Mouse (Mus musculus) stomach, embryonic 14.5 days (tissue): Measurements from ENCODE around the gene Gm11437. TPM values are rescaled to one million over a fixed set of nuclear protein-coding genes. Genes with fewer than 3 reads are reported as not detected.
A peak's percentile ranks its signal among the peaks of the same experiment; 100 is the strongest.

Experiments
- ATAC-seq: fragments of 200-750 bp; cut with Nextera tagmentation; 2 replicates; pipeline ENCODE4 v1.8.0; 2017; ENCODE audit warnings: low read depth, moderate TSS enrichment; ENCODE audit not compliant: insufficient number of reproducible peaks, insufficient read depth, low FRiP score
- H3K27ac ChIP-seq: fragments of 300-500 bp; sonication (generic); 2 replicates; pipeline ENCODE4 v1.5.1; 2014; ENCODE audit warnings: mild to moderate bottlenecking, low read length, moderate library complexity, mixed read lengths
- H3K27me3 ChIP-seq: fragments of 300-500 bp; sonication (generic); 2 replicates; pipeline ENCODE4 v1.6.1; 2014; ENCODE audit warnings: low read length, control low read depth, mixed read lengths; ENCODE audit not compliant: control insufficient read depth, insufficient read depth
- H3K36me3 ChIP-seq: fragments of 300-500 bp; sonication (generic); 2 replicates; pipeline ENCODE4 v1.6.1; 2014; ENCODE audit warnings: mild to moderate bottlenecking, control low read depth, low read length, moderate library complexity, mixed read lengths; ENCODE audit not compliant: control insufficient read depth, insufficient read depth
- H3K4me1 ChIP-seq: fragments of 300-500 bp; sonication (generic); 2 replicates; pipeline ENCODE4 v1.6.1; 2014; ENCODE audit warnings: low read length, control low read depth, mixed read lengths; ENCODE audit not compliant: control insufficient read depth, insufficient read depth
- H3K4me2 ChIP-seq: fragments of 300-500 bp; sonication (generic); replicated peaks from 2 replicates; pipeline ENCODE4 v1.6.1; 2014; ENCODE audit warnings: low read depth, low read length, control low read depth
- H3K4me3 ChIP-seq: fragments of 300-500 bp; sonication (generic); 2 replicates; pipeline ENCODE4 v1.5.1; 2014; ENCODE audit warnings: low read depth, low read length, control low read depth
- H3K9ac ChIP-seq: fragments of 300-500 bp; sonication (generic); replicated peaks from 2 replicates; pipeline ENCODE4 v1.6.1; 2014; ENCODE audit warnings: low read depth, mild to moderate bottlenecking, control low read depth, low read length, moderate library complexity, mixed read lengths
- H3K9me3 ChIP-seq: fragments of 300-500 bp; sonication (generic); 2 replicates; pipeline ENCODE4 v1.6.1; 2016; ENCODE audit warnings: low read depth, low read length, control low read depth; ENCODE audit not compliant: control insufficient read depth
- WGBS: fragments of 180-500 bp; shearing (Covaris S2); extraction: QIAGEN DNeasy Blood & Tissue Kit; methylation state at CpG from one replicate; pipeline ENCODE4 v1.1.7; 2014; 5-methylcytosine and 5-hydroxymethylcytosine counted together
- polyA plus RNA-seq: library from polyadenylated mRNA; unstranded; fragments of >200 nt; fragmentation: Nextera tagmentation; extraction: Ambion mirVana; gene quantifications from 2 replicates; pipeline ENCODE4 v1.2.1, GENCODE M21; 2014

The Gm11437 gene
- polyA plus RNA-seq, 1 experiment from 2014 or later, result not detected

- Histone ChIP-seq H3K9ac (no peak overlapping the region), H3K27ac (no peak overlapping the region), H3K9me3 (no peaks in the 10 kb centered on the region), H3K4me3 (no peak overlapping the region), H3K36me3 (no peaks in the 10 kb centered on the region), H3K27me3 (no peaks in the 10 kb centered on the region), H3K4me2 (no peak overlapping the region), H3K4me1 (no peaks in the 10 kb centered on the region)
- ATAC-seq, result no peak
- WGBS, result 86% methylated on average over 4 of the region's 4 CpGs
Measured at GRCm38 (mm10) chr11:84156535-84157262, 10.6 kb downstream of the Gm11437 start.

DNA sequence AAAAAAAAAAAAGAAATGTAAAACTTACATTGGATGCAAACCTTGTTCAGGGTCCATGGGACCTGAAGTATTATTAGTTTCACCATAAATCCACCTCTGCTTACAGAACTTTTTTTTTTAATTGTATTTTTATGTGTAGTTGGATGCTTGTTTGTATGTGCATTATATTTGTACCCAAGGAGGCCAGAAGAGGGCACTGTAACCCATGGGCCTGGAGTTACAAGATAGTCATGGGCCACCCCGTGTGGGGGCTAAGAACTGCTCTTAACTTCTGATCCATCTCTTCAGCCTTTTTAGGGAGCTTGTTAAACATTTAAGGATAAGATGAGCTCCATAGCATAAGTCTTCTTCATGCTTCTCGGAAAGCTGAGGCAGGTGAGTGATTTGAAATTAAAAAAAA, 16.4 kb downstream of the Gm11437 start:
- Histone ChIP-seq H3K9ac (no peak overlapping the region), H3K4me2 (no peak overlapping the region), H3K27me3 (no peaks in the 10 kb centered on the region), H3K4me1 (no peaks in the 10 kb centered on the region), H3K4me3 (no peak overlapping the region), H3K27ac (no peak overlapping the region), H3K36me3 (no peaks in the 10 kb centered on the region), H3K9me3 (no peaks in the 10 kb centered on the region)
- ATAC-seq, result no peak
- WGBS, result 70% methylated on average over 2 of the region's 2 CpGs

DNA sequence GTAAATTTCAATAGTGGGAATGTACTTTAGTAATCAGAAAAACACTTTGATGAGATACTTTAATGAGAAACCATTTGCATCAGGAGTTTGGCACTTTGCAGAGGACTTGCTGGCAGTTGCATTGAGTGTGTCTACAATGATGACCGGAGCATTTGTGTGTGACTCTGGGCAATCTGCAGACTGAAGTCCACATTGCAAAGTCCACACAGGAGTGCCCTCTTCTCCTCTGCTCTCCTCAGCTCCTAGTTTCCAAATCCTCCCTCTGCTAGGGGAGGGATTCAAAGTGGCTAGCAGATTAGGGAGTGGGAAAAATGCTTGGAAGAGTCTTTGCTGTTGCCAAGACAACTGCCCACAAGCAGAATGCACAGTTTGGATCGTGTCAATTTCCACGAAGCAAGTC, 21.2 kb downstream of the Gm11437 start:
- no peak overlapping the region for H3K4me3 ChIP-seq
- no peak overlapping the region for H3K9ac ChIP-seq
- H3K4me1 ChIP-seq, result no peaks in the 10 kb centered on the region
- H3K36me3 ChIP-seq, result no peaks in the 10 kb centered on the region
- 80% methylated on average over 3 of the region's 3 CpGs for WGBS
- no peak for ATAC-seq
- H3K4me2 ChIP-seq, result no peak overlapping the region
- no peaks in the 10 kb centered on the region for H3K9me3 ChIP-seq
- no peak overlapping the region for H3K27ac ChIP-seq
- H3K27me3 ChIP-seq, result no peaks in the 10 kb centered on the region

GRCm38 (mm10) chr11:84145201-84145798, 22.0 kb downstream of the Gm11437 start:
- no peak for ATAC-seq
- no peak overlapping the region for H3K4me3 ChIP-seq
- H3K9ac ChIP-seq, result no peak overlapping the region
- no peaks in the 10 kb centered on the region for H3K27me3 ChIP-seq
- H3K27ac ChIP-seq, result no peak overlapping the region
- WGBS, result 72% methylated on average over 10 of the region's 10 CpGs
- H3K4me2 ChIP-seq, result no peak overlapping the region
- no peaks in the 10 kb centered on the region for H3K36me3 ChIP-seq
- H3K9me3 ChIP-seq, result no peaks in the 10 kb centered on the region
- no peaks in the 10 kb centered on the region for H3K4me1 ChIP-seq

- Histone ChIP-seq H3K9ac (no peak overlapping the region), H3K27me3 (no peaks in the 10 kb centered on the region), H3K36me3 (no peaks in the 10 kb centered on the region), H3K27ac (no peak overlapping the region), H3K4me2 (no peak overlapping the region), H3K4me3 (no peak overlapping the region), H3K4me1 (no peaks in the 10 kb centered on the region), H3K9me3 (no peaks in the 10 kb centered on the region)
- no peak for ATAC-seq
- 55% methylated on average over 2 of the region's 2 CpGs for WGBS
Measured at GRCm38 (mm10) chr11:84141752-84142151, 25.5 kb downstream of the Gm11437 start.

- Histone ChIP-seq H3K27me3 (no peaks in the 10 kb centered on the region), H3K4me1 (no peaks in the 10 kb centered on the region), H3K9ac (no peak overlapping the region), H3K4me2 (no peak overlapping the region), H3K4me3 (no peak overlapping the region), H3K9me3 (no peaks in the 10 kb centered on the region), H3K27ac (no peak overlapping the region), H3K36me3 (no peaks in the 10 kb centered on the region)
- WGBS, result 88% methylated on average over 3 of the region's 3 CpGs
- no peak for ATAC-seq
Measured at GRCm38 (mm10) chr11:84136453-84136852, 30.8 kb downstream of the Gm11437 start.

- H3K4me3 ChIP-seq, result no peak overlapping the region
- H3K4me1 ChIP-seq, result no peaks in the 10 kb centered on the region
- H3K9me3 ChIP-seq, result no peaks in the 10 kb centered on the region
- H3K27ac ChIP-seq, result no peak overlapping the region
- H3K27me3 ChIP-seq, result no peaks in the 10 kb centered on the region
- H3K4me2 ChIP-seq, result no peak overlapping the region
- no peaks in the 10 kb centered on the region for H3K36me3 ChIP-seq
- no peak overlapping the region for H3K9ac ChIP-seq
- 92% methylated on average over 2 of the region's 2 CpGs for WGBS
- ATAC-seq, result no peak
Measured at GRCm38 (mm10) chr11:84134331-84134860, 32.9 kb downstream of the Gm11437 start.

- 5% methylated on average over 11 of the region's 11 CpGs for WGBS
- Histone ChIP-seq H3K9ac (peak overlapping the region; percentile 21; the same call in 1 of the 2 replicates), H3K4me3 (peak overlapping the region; percentile 84), H3K9me3 (no peaks in the 10 kb centered on the region), H3K4me1 (no peaks in the 10 kb centered on the region), H3K27me3 (no peaks in the 10 kb centered on the region), H3K36me3 (peaks cover 10% of the 10 kb centered on the region), H3K27ac (no peak overlapping the region), H3K4me2 (peak overlapping the region; percentile 76)
- ATAC-seq, result peak; percentile 23; the same call in 1 of the 2 replicates
Measured at GRCm38 (mm10) chr11:84129799-84130185, 37.5 kb downstream of the Gm11437 start.
